Comparison of ENCODE assay signal across 1 mouse cellular context in genomic region chr7:15912183-15912582, GRCm38 (mm10).
TF ChIP-seq lines count a peak whose summit lies in the region.

No protein-coding gene starts in this region.

TF ChIP-seq in C2C12, 6 proteins besides CTCF, POLR2A, EP300 and RAD21 (continued from another document):
- no peak for TF ChIP-seq USF1 (IDR thresholded peaks at IDR 0.05; ENCODE audit: low read depth)
- TF ChIP-seq CEBPB (IDR thresholded peaks at IDR 0.05; ENCODE audit: low read depth), result no peak
- TF ChIP-seq MYOG (IDR thresholded peaks at IDR 0.05; ENCODE audit: control insufficient read depth, extremely low read depth, insufficient read length), result no peak
- TF ChIP-seq FOSL1 (IDR thresholded peaks at IDR 0.05; ENCODE audit: insufficient read depth, low read length, poor library complexity, severe bottlenecking), result no peak
